Mouse (Mus musculus): ENCODE results near the gene Lmna.

Gene Lmna

GRCm38 (mm10) chr3:88539397-88539796 lies 29.6 kb upstream of the Lmna start:
- DNase-seq (ENCODE audit: low spot score in 2 of 2): no peak

GRCm38 (mm10) chr3:88538271-88539145 lies 28.8 kb upstream of the Lmna start:
- no peak for DNase-seq (ENCODE audit: low spot score in 2 of 2)

GRCm38 (mm10) chr3:88537146-88537545 lies 27.4 kb upstream of the Lmna start:
- DNase-seq (ENCODE audit: low spot score in 2 of 2): no peak

- peak; percentile 60 to 68 for DNase-seq (ENCODE audit: low spot score in 2 of 2)
Measured at GRCm38 (mm10) chr3:88536103-88536930, 26.6 kb upstream of the Lmna start.

GRCm38 (mm10) chr3:88535527-88535926 lies 25.8 kb upstream of the Lmna start:
- DNase-seq (ENCODE audit: low spot score in 2 of 2): no peak

- no peak for DNase-seq (ENCODE audit: low spot score in 2 of 2)
Measured at GRCm38 (mm10) chr3:88535005-88535404, 25.2 kb upstream of the Lmna start.

GRCm38 (mm10) chr3:88533706-88534105 lies 23.9 kb upstream of the Lmna start:
- DNase-seq (ENCODE audit: low spot score in 2 of 2): no peak

GRCm38 (mm10) chr3:88532689-88533511 lies 23.1 kb upstream of the Lmna start:
- no peak for DNase-seq (ENCODE audit: low spot score in 2 of 2)

GRCm38 (mm10) chr3:88532299-88532674 lies 22.5 kb upstream of the Lmna start, which contains the start of gene Mex3a:
Gene Mex3a, plus strand, starts transcription at chr3:88532395.
- DNase-seq (ENCODE audit: low spot score in 2 of 2): no peak

GRCm38 (mm10) chr3:88531348-88532298 lies 21.9 kb upstream of the Lmna start:
- DNase-seq (ENCODE audit: low spot score in 2 of 2): peak; percentile 73 to 76

- DNase-seq (ENCODE audit: low spot score in 2 of 2): no peak
Measured at GRCm38 (mm10) chr3:88530082-88530864, 20.5 kb upstream of the Lmna start.

GRCm38 (mm10) chr3:88529204-88530000 lies 19.6 kb upstream of the Lmna start:
- DNase-seq (ENCODE audit: low spot score in 2 of 2): no peak

- no peak for DNase-seq (ENCODE audit: low spot score in 2 of 2)
Measured at GRCm38 (mm10) chr3:88528646-88529045, 18.9 kb upstream of the Lmna start.

GRCm38 (mm10) chr3:88527565-88527964 lies 17.8 kb upstream of the Lmna start:
- DNase-seq (ENCODE audit: low spot score in 2 of 2): no peak

- DNase-seq (ENCODE audit: low spot score in 2 of 2): peak; percentile 62 to 73
Measured at GRCm38 (mm10) chr3:88526157-88527131, 16.7 kb upstream of the Lmna start.

GRCm38 (mm10) chr3:88525021-88525420 lies 15.3 kb upstream of the Lmna start:
- DNase-seq (ENCODE audit: low spot score in 2 of 2): no peak

- DNase-seq (ENCODE audit: low spot score in 2 of 2): no peak
Measured at GRCm38 (mm10) chr3:88523027-88523426, 13.3 kb upstream of the Lmna start.

- no peak for DNase-seq (ENCODE audit: low spot score in 2 of 2)
Measured at GRCm38 (mm10) chr3:88521803-88522331, 12.1 kb upstream of the Lmna start.

Measured in frontal cortex, postnatal 25 days (tissue).